Mouse (Mus musculus): ENCODE results near the gene Gpr143.
"Not testable (repeated sequence)": the region's sequence is repeated elsewhere in the genome, so short reads cannot be mapped to it uniquely, and the experiment has no call there.

Gene Gpr143

DNA sequence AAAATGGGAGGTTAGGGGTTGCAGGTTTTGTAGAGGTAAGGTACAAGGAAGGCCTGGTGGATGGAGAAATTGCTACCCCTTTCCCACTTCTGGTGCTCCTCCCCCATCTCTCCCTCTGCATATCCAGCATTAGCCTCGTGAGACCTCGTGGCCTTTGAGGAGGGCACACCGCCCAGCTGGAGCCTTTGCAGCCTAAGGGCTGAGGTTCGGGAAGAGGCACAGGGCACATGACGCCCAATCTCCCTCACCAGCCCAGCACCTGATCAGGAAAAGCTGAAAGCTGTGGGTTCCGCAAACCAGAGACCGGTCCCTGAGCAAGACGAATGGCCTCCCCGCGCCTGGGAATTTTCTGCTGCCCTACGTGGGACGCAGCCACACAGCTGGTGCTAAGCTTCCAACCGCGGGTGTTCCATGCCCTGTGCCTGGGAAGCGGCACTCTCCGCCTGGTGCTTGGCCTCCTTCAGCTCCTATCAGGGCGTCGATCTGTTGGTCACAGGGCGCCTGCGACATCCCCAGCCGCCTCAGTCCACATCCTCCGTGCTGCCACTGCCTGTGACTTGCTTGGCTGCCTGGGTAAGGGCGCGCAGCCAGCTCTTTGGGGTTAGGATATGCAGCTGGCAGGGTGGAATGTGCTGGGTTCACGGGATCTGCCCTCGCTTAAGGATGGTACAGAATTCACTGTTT lies at the start of gene Gpr143:
TSS of gene Gpr143 (plus strand) at position 202 of the 684 bp plus-strand sequence.
- DNase-seq (ENCODE audit: low read depth, low spot score) = no peak

DNA sequence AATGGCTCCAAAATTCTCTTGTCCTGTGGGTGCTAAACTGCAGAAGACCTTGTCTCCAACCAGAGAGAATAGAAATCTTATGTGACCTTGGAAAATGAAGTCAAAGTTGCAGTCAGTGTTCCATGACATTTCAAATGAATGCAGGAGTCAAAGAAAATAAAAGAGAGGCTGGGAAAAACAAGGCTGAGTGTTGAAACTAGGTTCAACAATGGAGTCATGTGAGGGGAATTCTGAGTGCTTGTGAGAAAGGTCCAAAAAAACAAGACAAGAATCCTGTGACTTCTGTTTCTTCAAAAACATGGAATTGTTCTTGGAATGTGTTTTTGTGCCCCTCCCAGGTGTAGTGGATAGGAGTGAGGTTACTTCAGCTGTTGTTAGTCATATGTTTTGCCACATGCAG lies 46.4 kb upstream of the Gpr143 start:
- DNase-seq (ENCODE audit: low read depth, low spot score) = no peak

DNA sequence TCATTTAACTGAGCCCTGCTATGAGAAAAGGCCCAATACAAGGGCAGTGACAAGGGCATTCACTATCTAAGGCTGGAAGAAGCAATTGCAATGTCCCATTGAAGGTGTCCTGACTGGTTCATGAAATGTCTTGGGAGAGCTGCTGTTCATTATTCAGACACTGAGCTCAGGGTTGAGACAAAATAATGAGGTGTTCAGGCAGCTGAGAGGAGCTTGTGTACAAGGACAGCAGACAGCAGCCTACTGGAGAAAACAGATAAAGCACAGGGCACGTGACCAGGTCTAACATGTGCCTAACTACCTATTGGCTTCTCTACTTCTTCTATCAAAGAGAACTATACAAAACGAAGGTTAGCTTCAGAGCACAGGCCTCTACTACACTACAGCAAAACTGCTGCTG lies 43.5 kb upstream of the Gpr143 start:
- no peak for DNase-seq (ENCODE audit: low read depth, low spot score)

DNA sequence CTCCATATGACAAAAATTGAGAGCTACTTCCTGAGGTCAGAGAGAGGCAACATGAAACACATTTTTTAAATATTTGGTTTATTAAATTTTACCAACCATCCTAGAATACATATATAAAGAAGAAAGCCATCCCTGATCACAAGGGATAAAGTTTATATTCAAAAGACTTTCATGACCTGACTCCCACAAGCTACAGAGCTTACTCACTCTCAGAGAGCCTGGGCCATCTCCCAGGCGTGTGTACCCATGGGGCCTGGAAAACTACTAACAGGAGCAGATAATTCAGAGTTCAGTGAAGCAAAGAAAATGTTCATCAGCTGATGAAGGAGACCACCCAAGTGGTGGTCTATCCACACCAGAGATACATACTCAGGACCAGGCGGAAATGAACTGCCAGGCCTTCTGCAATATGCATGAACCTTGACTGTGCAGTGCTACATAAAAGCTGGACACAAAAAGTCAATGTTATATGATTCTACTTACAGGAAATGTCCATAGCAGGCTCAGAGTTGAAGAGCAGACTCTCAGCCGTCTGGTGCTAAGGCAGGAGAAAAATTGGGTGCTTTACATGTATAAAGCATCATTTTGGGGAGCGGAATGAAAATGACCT lies 42.9 kb upstream of the Gpr143 start:
- no peak for DNase-seq (ENCODE audit: low read depth, low spot score)

DNA sequence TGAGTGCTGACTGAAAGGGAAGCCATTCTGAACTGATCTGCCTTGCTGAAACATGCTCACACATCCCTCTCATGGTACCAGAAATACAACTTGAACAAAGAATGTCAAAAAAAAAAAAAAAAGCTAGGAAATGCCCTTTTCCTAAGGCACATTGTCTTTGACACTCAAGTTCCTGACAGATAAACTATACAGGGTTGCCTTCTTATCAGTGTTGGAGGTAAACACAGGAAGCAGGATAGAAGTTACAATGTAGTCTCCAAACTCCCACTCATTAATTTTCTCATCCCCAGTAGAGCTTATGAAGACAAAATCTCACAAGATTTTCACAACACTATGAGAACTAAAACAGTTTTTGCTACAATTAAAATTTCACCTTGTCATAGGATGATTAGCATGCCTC lies 38.1 kb upstream of the Gpr143 start:
- no peak for DNase-seq (ENCODE audit: low read depth, low spot score)

GRCm38 (mm10) chrX:152745925-152746324 lies 35.8 kb upstream of the Gpr143 start:
- no peak for DNase-seq (ENCODE audit: low read depth, low spot score)

- no peak for DNase-seq (ENCODE audit: low read depth, low spot score)
Measured at GRCm38 (mm10) chrX:152755819-152756218, 25.9 kb upstream of the Gpr143 start.

- DNase-seq (ENCODE audit: low read depth, low spot score) = no peak
Measured at GRCm38 (mm10) chrX:152756293-152756692, 25.4 kb upstream of the Gpr143 start.

GRCm38 (mm10) chrX:152762437-152762836 lies 19.3 kb upstream of the Gpr143 start:
- DNase-seq (ENCODE audit: low read depth, low spot score) = no peak

DNA sequence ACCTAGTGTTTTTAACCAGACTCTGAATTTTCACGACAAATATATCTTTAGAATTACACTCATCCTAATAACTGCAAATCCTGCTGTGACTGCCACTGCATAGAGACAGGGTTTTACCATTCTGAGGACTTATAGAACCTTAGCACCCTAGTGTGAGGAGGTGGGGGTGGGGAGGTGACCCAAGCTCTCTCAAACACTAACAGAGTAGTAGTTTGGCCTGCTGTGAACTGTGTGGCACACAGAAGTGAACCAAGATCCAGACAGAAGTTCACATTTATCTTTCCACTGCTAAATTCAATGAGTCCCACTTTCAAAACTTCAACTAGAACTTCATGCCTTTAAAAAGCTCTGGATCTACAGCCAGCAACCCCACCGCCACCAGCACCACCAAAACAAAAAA lies 18.9 kb upstream of the Gpr143 start:
- no peak for DNase-seq (ENCODE audit: low read depth, low spot score)

- DNase-seq (ENCODE audit: low read depth, low spot score) = no peak
Measured at GRCm38 (mm10) chrX:152764171-152764570, 17.6 kb upstream of the Gpr143 start.

DNA sequence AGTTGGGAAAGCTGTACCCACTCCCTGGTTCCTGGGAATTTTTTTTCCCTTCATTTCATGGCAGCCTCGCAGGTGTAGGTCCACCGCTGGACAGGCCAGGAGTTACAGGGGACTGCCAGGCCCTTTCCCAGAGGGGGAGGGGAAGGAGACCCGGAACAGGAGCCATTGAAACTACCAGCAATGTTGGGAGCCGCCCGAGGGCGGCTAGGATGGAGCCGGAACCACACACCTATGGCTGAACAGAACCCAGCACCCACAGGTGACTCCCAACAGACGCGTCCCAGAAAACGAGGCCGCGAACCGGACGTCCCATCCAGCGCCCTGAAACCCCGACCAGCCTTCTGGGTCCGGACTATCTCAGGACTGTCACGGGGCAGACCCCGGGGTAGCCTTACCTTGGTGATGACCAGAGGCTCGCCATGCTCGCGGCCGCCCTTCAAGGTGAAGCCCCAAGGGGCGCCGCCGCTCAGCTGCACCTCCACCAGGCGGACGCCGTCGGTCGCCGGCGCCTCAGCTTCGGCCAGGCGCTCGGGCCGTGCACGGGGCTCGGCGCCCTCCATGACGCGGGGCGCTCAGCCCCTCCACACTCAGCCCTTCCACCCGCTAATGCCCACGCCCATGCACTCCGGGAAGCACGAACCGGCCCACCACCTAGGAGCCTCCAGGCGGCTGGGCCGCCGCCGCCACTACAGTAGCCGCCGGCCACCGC lies 12.7 kb upstream of the Gpr143 start, which contains the start of gene Shroom2:
TSS of gene Shroom2 (minus strand) at position 575 of the 709 bp plus-strand sequence.
- DNase-seq (ENCODE audit: low read depth, low spot score) = no peak

DNA sequence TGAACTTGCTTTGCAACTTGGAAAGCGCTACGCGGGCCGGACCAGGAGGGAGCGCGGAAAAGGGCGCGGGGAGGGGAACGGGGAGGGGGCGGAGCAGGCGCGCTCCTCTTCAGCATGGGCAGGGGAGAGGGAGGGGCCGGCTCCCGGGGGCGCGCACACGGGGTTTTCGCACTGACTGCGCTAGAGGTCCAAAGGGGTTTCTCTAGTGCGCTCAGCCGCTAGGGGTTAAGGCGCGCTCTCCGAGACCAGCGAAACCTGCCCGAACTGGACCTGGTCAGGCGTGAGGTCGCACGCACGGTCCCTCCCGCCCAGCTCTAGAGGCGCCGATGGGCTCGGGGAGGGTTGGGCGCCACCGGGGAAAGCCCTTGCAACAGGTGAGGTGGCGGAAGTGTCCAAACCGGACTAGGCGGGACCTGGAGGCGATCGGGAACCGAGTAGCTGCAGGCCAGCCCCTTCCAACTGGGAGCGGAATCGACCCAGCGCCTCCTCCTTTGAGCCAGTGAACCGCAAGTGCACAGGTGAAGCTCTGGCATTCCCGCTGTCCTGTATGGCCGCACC lies 12.0 kb upstream of the Gpr143 start:
- DNase-seq (ENCODE audit: low read depth, low spot score) = no peak

DNA sequence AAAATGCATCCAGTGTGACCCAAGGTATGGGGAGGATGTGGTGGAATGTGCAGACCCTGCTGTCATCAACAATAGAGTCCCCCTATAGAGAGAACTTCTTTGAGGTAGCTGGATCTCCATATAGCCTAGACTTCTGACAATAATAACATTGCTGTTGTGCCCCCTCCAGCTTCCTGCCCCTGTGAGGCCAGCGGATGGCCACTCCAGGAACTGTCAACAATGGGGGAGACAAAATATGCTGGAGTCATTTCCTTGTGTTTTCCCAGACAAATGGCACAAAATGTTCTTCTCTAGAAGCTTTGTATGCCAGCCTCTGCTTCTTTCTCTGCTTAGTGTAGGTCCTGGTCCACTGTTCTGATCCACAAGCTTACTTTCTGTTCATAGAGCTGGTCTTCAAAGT lies 6.4 kb downstream of the Gpr143 start:
- no peak for DNase-seq (ENCODE audit: low read depth, low spot score)

GRCm38 (mm10) chrX:152788611-152789010 lies 6.9 kb downstream of the Gpr143 start:
- no peak for DNase-seq (ENCODE audit: low read depth, low spot score)

- DNase-seq (ENCODE audit: low read depth, low spot score) = no peak
Measured at GRCm38 (mm10) chrX:152805317-152805716, 23.6 kb downstream of the Gpr143 start.

DNA sequence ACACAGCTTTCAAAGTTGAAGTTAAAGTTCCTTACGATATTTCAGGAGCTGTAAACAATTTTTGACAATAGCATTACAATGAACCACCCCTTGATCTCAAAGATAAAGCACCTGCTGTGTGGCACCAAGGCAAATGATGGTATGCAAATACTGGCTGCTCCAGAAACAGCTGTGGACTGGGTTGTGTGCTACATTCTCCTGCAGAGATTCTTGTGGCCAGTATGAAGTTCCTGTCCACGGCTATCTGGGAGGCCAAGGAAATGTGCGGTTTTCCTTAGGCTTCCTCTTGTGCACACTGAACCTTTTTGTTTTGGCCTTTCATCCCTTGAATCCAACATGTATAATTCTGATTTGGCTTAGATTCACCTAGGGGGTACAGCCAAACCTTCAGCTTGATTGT lies 31.6 kb downstream of the Gpr143 start:
- DNase-seq (ENCODE audit: low read depth, low spot score) = no peak

DNA sequence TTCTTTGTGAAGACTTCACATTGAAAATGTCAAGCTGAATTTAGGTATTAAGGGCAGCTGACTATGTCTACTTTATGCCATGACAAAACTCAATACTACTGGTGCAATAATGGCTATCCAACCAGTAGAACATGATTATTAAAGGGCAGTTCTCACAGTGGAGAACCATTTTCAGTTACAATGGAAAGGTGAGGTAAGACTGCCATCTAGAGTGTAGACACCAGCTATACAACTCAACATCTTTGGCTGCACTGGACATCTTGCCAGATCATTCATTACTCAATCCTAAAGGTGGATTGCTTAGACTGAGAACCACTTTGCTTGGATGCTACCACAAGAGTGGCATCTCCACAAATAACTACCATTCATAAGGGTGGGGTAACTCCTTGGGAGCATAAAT lies 37.3 kb downstream of the Gpr143 start:
- no peak for DNase-seq (ENCODE audit: low read depth, low spot score)

GRCm38 (mm10) chrX:152831003-152831550 lies 49.4 kb downstream of the Gpr143 start:
- not testable (repeated sequence) for DNase-seq (ENCODE audit: low read depth, low spot score)

DNA sequence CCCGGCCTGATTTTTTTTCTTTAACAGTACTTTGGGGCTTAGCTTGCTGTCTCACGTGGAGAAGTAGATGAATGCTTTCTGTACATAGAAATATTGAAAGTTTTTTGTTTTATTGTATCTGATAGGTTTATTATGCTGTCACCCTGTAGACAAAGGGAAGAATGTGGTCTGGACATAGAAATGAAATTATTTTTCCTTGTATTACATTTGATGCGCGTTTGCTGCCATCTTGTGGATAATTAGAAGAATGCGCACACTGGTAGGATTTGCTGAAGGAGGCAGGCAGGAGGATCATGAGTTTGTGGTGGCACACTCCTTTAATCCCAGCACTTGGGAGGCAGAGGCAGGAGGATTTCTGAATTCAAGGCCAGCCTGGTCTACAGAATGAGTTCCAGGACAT lies 53.2 kb downstream of the Gpr143 start:
- DNase-seq (ENCODE audit: low read depth, low spot score) = not testable (repeated sequence)

DNA sequence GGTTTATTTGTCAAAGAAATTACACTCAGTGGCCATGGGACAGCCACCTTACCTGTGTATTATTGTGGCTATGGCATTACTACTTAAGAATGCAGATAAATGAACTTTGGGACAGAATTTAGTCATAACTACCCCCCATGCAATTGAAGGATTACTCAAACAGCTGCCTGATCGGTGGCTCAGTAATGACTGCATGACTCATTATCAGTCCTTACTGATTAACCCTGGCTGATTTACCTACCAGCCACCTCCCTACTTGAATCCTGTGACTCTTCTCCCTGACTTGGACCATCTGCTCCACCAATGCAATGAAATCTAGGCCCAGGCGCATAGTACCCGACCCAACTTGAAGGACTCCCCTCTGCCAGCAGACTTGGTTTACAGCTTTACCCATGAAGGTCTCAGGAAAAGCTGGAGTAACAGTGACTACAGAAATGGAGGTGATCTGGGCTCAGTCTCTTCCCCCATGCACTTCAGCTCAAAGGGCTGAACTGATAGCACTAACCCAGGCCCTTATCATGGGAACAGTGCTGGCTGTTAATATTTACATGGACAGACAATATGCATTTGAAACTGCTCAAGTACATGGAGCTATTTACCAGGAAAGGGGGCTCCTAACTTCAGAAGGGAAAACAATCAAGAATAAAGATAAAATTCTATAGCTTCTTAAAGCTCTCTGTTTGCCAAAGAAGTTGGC lies 73.5 kb downstream of the Gpr143 start:
- no peak for DNase-seq (ENCODE audit: low read depth, low spot score)
